Mouse (Mus musculus) cerebellum, adult 2 months (tissue): ENCODE measurements around the gene Fign.

Source experiments
- CTCF ChIP-seq: fragments of 200-500 bp; IDR thresholded peaks from 2 replicates; pipeline ENCODE4 v1.5.1; 2011; ENCODE audit warnings: low read depth, mild to moderate bottlenecking, control low read depth, low read length, moderate library complexity, borderline replicate concordance; ENCODE audit not compliant: insufficient read depth
- POLR2A ChIP-seq: fragments of 200-500 bp; IDR thresholded peaks from 2 replicates; pipeline ENCODE4 v1.6.1; 2011; ENCODE audit warnings: low read length, control low read depth, borderline replicate concordance; ENCODE audit not compliant: insufficient read depth

GRCm38 (mm10) chr2:63925721-63926235 is 172.1 kb downstream of the Fign start:
- no peak for TF ChIP-seq CTCF
- TF ChIP-seq POLR2A, result no peak
